Mouse (Mus musculus) kidney, embryonic 14.5 days (tissue): ENCODE data around the gene Gpbp1. TPM values are rescaled to one million over a fixed set of nuclear protein-coding genes. Genes with fewer than 3 reads are reported as not detected.

ENCODE experiments used
- ATAC-seq: fragments of 200-750 bp; cut with Nextera tagmentation; 2 replicates; pipeline ENCODE4 v1.8.0; 2017; ENCODE audit warnings: moderate number of reproducible peaks, mild to moderate bottlenecking, moderate TSS enrichment, moderate library complexity; ENCODE audit not compliant: low FRiP score, low TSS enrichment
- H3K27ac ChIP-seq: fragments of 300-500 bp; sonication (generic); 2 replicates; pipeline ENCODE4 v1.5.1; 2014; ENCODE audit warnings: low read depth, mild to moderate bottlenecking, low read length, moderate library complexity, mixed read lengths
- H3K27me3 ChIP-seq: fragments of 300-500 bp; sonication (generic); 2 replicates; pipeline ENCODE4 v1.6.1; 2014; ENCODE audit warnings: mild to moderate bottlenecking, low read length; ENCODE audit not compliant: control insufficient read depth, insufficient read depth
- H3K36me3 ChIP-seq: fragments of 300-500 bp; sonication (generic); 2 replicates; pipeline ENCODE4 v1.6.1; 2014; ENCODE audit warnings: low read length, mixed read lengths; ENCODE audit not compliant: control insufficient read depth, insufficient read depth
- H3K4me1 ChIP-seq: fragments of 300-500 bp; sonication (generic); 2 replicates; pipeline ENCODE4 v1.6.1; 2014; ENCODE audit warnings: low read length, mixed read lengths; ENCODE audit not compliant: control insufficient read depth, insufficient read depth
- H3K4me2 ChIP-seq: fragments of 300-500 bp; sonication (generic); replicated peaks from 2 replicates; pipeline ENCODE4 v1.6.1; 2014; ENCODE audit warnings: low read depth, mild to moderate bottlenecking, low read length
- H3K4me3 ChIP-seq: fragments of 300-500 bp; sonication (generic); 2 replicates; pipeline ENCODE4 v1.5.1; 2014; ENCODE audit warnings: mild to moderate bottlenecking, low read length
- H3K9ac ChIP-seq: fragments of 300-500 bp; sonication (generic); 2 replicates; pipeline ENCODE4 v1.6.1; 2014; ENCODE audit warnings: low read depth, mild to moderate bottlenecking, low read length, moderate library complexity
- H3K9me3 ChIP-seq: fragments of 300-500 bp; sonication (generic); 2 replicates; pipeline ENCODE4 v1.6.1; 2016; ENCODE audit warnings: low read length; ENCODE audit not compliant: control insufficient read depth
- WGBS: fragments of 180-500 bp; shearing (Covaris S2); extraction: QIAGEN DNeasy Blood & Tissue Kit; methylation state at CpG from one replicate; pipeline ENCODE4 v1.1.7; 2014; 5-methylcytosine and 5-hydroxymethylcytosine counted together
- polyA plus RNA-seq: library from polyadenylated mRNA; unstranded; fragments of >200 nt; fragmentation: Nextera tagmentation; extraction: Ambion mirVana; gene quantifications from 2 replicates; pipeline ENCODE4 v1.2.1, GENCODE M21; 2014

Gpbp1 gene
- 72.7 and 96.3 TPM in 2 replicates for polyA plus RNA-seq

DNA sequence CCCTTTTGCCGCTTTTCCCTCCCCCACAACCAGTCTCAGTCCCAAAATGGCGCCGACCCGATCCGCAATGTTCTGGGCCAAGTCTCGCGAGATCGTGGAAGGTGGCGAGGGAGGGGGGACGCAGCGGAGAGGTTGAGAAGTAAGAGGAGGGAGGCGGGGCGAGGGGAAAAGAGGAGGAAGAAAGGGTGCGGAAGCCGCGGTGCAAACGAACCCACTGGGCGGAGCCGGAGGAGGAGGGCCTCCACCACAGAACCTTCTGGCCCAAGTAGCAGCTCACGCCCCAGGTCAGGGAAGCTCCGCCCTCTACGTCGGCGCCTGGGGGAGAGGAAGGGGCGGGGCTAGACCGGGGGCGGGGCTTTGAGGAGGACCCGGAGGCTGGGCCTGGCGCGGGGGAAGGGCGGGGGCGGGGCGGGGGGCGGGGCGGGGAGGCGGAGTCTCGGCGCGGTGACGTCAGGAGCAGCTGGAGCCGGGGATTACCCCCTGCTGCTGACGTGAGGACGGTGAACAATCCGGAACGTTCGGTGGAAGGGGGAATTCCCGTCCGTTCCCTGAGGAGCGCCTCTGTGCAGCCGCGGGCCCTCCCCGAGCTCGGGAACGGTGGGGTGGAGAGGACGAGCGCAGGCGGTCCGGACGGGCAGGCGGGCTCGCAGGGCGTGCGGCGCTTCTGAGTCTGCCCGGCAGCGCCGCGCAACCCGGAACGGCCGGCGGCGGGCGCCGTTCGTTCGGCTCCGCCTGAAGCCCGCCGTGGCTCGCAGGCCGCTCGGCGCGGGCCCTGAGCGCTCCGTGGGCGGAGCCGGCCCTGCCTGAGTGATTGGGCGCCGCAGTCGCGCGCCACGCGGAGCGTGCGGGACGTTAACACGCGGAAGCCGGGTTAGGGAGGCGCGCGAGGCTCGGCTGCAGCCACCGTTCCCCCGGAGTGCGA lies at the start of gene Gpbp1:
Gene Gpbp1, minus strand, starts transcription at position 310 of the 922 bp plus-strand sequence.
- WGBS: under 1% methylated on average over 73 of the region's 109 CpGs
- peak; percentile 97 for ATAC-seq

DNA sequence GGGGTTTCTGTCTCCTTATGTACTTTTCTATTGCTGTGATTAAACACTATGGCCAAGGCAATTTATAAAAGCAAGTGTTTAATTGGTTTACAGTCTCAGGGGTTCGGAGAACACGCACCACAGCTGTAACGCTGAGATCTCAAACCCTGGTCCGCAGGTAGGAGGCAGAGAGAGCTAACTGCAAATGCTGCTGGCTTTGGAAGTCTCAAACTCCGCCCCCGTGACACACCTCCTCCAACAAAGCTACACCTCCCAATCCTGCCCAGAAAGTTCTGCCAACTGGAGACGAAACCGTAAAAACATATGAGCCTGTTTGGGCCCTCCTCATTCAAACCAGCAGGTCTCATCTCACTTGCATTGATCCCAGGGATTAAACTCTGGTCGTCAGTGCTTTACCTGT lies 47.8 kb upstream of the Gpbp1 start:
- 78% methylated on average over 9 of the region's 9 CpGs for WGBS
- H3K9ac ChIP-seq: no peak overlapping the region
- ATAC-seq: no peak
- no peak overlapping the region for H3K27ac ChIP-seq
- no peaks in the 10 kb centered on the region for H3K4me1 ChIP-seq
- H3K36me3 ChIP-seq: no peaks in the 10 kb centered on the region
- no peak overlapping the region for H3K4me3 ChIP-seq
- no peaks in the 10 kb centered on the region for H3K27me3 ChIP-seq
- no peaks in the 10 kb centered on the region for H3K9me3 ChIP-seq
- no peak overlapping the region for H3K4me2 ChIP-seq

More for the DNA sequence above, at the start of gene Gpbp1:
- no peaks in the 10 kb centered on the region for H3K9me3 ChIP-seq
- peaks cover 10% of the 10 kb centered on the region for H3K27me3 ChIP-seq
- H3K27ac ChIP-seq: peak within 1 kb of the TSS; percentile 98
- H3K4me1 ChIP-seq: peaks cover 3% of the 10 kb centered on the region; the same call in 1 of the 2 replicates
- H3K4me2 ChIP-seq: peak within 1 kb of the TSS; percentile 63
- H3K36me3 ChIP-seq: no peaks in the 10 kb centered on the region
- peak within 1 kb of the TSS; percentile 96 for H3K4me3 ChIP-seq
- H3K9ac ChIP-seq: peak within 1 kb of the TSS; percentile 99

DNA sequence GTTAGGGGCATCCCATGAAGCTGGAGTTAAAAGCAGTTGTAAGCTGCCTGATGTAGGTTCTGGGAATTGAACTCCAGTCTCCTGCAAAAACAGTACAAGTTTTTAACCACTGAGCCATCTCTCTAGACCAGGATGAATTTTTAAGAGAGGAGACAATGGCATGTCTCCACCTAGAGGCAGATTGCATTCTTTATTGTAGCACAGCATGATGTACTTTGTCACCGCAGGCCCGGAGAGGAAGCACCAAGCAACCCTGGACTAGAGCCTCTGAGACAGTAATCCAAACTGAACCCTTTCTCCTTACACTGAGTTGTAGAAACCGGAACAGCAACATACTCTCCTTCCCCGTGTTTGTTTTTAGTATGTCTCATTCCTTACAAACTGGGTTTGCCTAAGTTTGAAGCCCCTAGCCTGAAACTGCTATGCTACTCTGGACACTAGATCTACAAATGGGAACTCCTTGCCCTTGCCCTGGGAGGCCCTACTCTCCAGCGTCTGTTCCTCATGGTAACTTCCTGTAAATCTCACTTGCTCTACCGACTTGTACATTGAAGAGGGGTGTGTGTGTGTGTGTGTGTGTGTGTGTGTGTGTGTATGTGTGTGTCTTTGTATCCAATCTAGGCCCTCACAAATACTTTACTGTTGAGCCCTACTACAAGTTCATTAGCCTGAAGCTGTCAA lies 46.4 kb upstream of the Gpbp1 start:
- no peak overlapping the region for H3K27ac ChIP-seq
- H3K9ac ChIP-seq: no peak overlapping the region
- no peak overlapping the region for H3K4me3 ChIP-seq
- H3K27me3 ChIP-seq: no peaks in the 10 kb centered on the region
- WGBS: 86% methylated on average over 6 of the region's 6 CpGs
- no peak overlapping the region for H3K4me2 ChIP-seq
- no peaks in the 10 kb centered on the region for H3K36me3 ChIP-seq
- ATAC-seq: no peak
- no peaks in the 10 kb centered on the region for H3K4me1 ChIP-seq
- no peaks in the 10 kb centered on the region for H3K9me3 ChIP-seq

DNA sequence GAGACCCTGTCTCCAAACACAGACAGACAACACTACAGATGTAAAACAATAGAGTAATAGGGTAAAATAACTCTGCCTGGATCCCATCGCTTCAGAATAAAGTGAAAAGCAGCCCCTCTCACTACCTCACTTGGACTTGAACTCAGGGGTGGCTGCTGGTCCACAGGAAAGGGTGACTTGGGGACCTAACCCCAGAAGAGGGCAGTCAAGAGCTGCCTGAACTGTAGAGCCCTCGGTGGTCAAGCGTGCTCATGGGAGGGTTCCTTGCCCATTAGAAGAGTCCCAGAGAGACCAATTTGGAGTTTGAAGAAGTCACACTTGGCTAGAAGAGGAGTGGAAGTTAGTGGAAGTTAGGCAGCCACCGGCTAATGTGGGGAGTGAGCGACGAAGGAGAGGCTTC lies 44.2 kb upstream of the Gpbp1 start:
- WGBS: 63% methylated on average over 6 of the region's 6 CpGs
- Histone ChIP-seq H3K4me2 (no peak overlapping the region), H3K36me3 (no peaks in the 10 kb centered on the region), H3K9ac (no peak overlapping the region), H3K9me3 (no peaks in the 10 kb centered on the region), H3K4me1 (no peaks in the 10 kb centered on the region), H3K27me3 (no peaks in the 10 kb centered on the region), H3K27ac (no peak overlapping the region), H3K4me3 (no peak overlapping the region)
- no peak for ATAC-seq

DNA sequence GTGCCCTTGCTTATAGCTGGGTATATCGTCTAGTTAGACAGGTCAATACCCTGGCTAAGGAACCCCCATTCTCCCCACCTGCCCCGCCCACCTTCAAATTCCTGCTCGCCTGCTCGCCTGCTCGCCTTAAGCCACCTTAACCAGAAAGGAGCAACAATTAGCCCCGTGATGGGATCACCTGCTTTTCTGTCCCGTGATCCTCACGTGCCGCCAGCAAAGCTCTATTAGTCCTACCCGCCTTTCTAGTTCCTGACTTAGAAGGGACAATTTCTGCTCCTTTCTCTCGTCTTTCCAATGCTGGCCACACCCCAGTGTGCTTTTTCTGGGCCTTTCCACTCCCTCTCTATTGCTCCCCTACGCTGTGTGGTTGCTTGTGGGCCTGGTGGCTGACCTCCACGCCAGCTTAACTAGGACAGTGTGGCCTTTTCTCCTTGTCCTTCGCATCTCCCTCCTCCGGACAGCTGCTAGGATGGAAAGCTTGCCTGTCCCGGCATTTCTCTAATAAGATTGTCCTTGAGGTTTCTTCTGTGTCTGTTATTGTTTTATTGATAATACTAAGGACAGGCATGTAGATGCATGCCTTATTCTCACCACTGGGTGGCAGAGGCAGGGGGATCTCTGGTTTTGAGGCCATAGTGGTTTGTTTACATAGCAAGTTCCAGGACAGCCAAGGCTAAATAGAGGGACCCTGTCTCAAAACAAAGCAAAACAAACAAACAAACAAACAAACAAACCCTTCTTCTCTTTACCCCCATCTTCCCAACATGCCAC lies 42.5 kb upstream of the Gpbp1 start:
- Histone ChIP-seq H3K9ac (no peak overlapping the region), H3K27me3 (no peaks in the 10 kb centered on the region), H3K4me1 (no peaks in the 10 kb centered on the region), H3K36me3 (no peaks in the 10 kb centered on the region), H3K4me3 (no peak overlapping the region), H3K4me2 (no peak overlapping the region), H3K9me3 (no peaks in the 10 kb centered on the region), H3K27ac (no peak overlapping the region)
- ATAC-seq: no peak
- 92% methylated on average over 16 of the region's 16 CpGs for WGBS

DNA sequence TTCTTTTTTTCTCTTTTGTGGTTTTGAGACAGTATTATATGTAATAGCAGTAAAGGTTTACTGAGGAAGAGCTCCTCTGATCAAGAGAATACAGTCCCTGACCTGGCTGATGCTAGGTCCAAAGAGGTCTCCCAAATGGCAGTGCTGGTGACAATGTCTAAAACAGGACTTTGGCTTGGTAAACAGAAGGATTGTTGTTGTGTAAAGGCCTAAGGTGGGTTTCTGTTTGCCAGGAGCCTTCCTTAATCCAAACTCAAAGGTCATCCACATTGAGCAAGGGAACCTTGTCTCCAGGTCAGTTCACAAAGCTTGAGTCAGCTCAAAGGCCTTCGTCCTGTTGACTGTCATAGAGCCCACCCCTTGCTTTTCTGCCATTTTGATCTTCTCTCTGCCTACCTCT lies 41.8 kb upstream of the Gpbp1 start:
- Histone ChIP-seq H3K4me2 (no peak overlapping the region), H3K27ac (no peak overlapping the region), H3K36me3 (no peaks in the 10 kb centered on the region), H3K9ac (no peak overlapping the region), H3K27me3 (no peaks in the 10 kb centered on the region), H3K4me1 (no peaks in the 10 kb centered on the region), H3K4me3 (no peak overlapping the region), H3K9me3 (no peaks in the 10 kb centered on the region)
- no peak for ATAC-seq
- WGBS: 95% methylated on average over 1 of the region's 1 CpGs

DNA sequence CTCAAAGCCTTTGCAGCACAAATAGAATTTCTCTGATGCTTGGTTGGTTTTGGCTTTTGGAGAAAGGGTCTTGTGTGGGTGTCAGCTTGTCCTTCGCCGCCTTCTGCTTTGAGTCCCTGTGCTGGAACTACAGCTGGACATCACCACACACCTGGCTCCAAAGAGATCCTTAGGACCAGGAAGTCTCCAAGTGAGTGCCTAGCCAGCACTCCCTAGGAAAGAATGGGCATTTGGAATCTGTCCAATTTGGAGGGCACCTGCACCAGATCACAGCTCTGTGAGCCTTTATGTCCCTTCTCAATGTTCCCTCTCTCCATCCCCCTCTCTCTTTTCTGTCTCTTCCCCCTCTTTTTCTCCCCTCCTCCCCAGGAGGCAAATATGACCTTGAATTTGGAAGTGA lies 34.4 kb upstream of the Gpbp1 start:
- Histone ChIP-seq H3K36me3 (no peaks in the 10 kb centered on the region), H3K4me3 (no peak overlapping the region), H3K9ac (no peak overlapping the region), H3K27me3 (no peaks in the 10 kb centered on the region), H3K9me3 (no peaks in the 10 kb centered on the region), H3K27ac (no peak overlapping the region), H3K4me1 (no peaks in the 10 kb centered on the region), H3K4me2 (no peak overlapping the region)
- ATAC-seq: no peak
- 94% methylated on average over 2 of the region's 2 CpGs for WGBS

DNA sequence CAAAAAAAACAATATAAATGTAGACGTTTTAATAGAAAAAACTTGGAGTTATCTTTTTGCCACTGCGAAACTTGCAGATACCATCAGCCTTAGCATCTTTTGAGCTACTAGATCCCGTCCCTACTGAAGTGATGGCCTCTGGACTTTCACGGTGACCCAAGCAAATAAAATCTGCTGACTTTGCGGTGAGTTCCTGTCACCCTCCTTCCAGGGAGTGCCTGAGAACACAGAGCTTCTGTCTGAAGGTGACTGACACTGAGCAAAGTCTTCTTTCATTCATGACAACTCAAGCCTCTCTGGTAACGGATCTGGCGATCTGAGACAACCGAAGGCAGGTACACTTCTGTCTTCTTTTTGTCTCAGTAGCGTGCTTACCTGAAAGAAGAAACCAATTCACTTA lies 32.4 kb upstream of the Gpbp1 start:
- H3K27ac ChIP-seq: no peak overlapping the region
- no peak for ATAC-seq
- H3K36me3 ChIP-seq: no peaks in the 10 kb centered on the region
- 54% methylated on average over 9 of the region's 9 CpGs for WGBS
- H3K9ac ChIP-seq: no peak overlapping the region
- H3K4me2 ChIP-seq: no peak overlapping the region
- H3K27me3 ChIP-seq: no peaks in the 10 kb centered on the region
- no peaks in the 10 kb centered on the region for H3K4me1 ChIP-seq
- H3K9me3 ChIP-seq: no peaks in the 10 kb centered on the region
- H3K4me3 ChIP-seq: no peak overlapping the region
